Mouse (Mus musculus): ENCODE measurements around the gene Tgfbrap1. TPM values are rescaled to one million over a fixed set of nuclear protein-coding genes. Genes with fewer than 3 reads are reported as not detected.

The Tgfbrap1 gene
- total and polyA plus RNA-seq, 2 experiments from 2014 or later = 15.8 to 39.3 TPM

GRCm38 (mm10) chr1:43090418-43090817, 8.0 kb downstream of the Tgfbrap1 start:
- Histone ChIP-seq H3K4me2 (ENCODE audit: low read depth) (no peak overlapping the region), H3K36me3 (ENCODE audit: insufficient read depth) (no peaks in the 10 kb centered on the region)
- WGBS = 72% methylated on average over 1 of the region's 1 CpGs

GRCm38 (mm10) chr1:43082946-43083345, 15.5 kb downstream of the Tgfbrap1 start:
- Histone ChIP-seq H3K9ac (no peak overlapping the region), H3K36me3 (ENCODE audit: insufficient read depth) (0 out of 2 replicates have a peak, but pooled peaks cover 3% of the 10 kb centered on the region), H3K27me3 (ENCODE audit: insufficient read depth, low read length) (no peaks in the 10 kb centered on the region), H3K9me3 (ENCODE audit: low read length) (no peaks in the 10 kb centered on the region), H3K4me2 (ENCODE audit: low read depth) (no peak overlapping the region), H3K27ac (ENCODE audit: low read depth, low read length) (no peak overlapping the region), H3K4me1 (ENCODE audit: insufficient read depth) (no peaks in the 10 kb centered on the region), H3K4me3 (ENCODE audit: low read depth, low read length) (no peak overlapping the region)
- DNase-seq (no peak), ATAC-seq (no peak)
- no peak for TF ChIP-seq CTCF (IDR thresholded peaks at IDR 0.05; ENCODE audit: low read depth)
- WGBS = 90% methylated on average over 5 of the region's 5 CpGs

More at GRCm38 (mm10) chr1:43090418-43090817, 8.0 kb downstream of the Tgfbrap1 start:
- Histone ChIP-seq H3K27me3 (ENCODE audit: insufficient read depth, low read length) (no peaks in the 10 kb centered on the region), H3K9me3 (ENCODE audit: low read length) (no peaks in the 10 kb centered on the region), H3K27ac (ENCODE audit: low read depth, low read length) (no peak overlapping the region), H3K4me3 (ENCODE audit: low read depth, low read length) (no peak overlapping the region), H3K4me1 (ENCODE audit: insufficient read depth) (peaks cover 3% of the 10 kb centered on the region; the same call in 1 of the 2 replicates), H3K9ac (no peak overlapping the region)
- DNase-seq (no peak), ATAC-seq (no peak)
- no peak for TF ChIP-seq CTCF (IDR thresholded peaks at IDR 0.05; ENCODE audit: low read depth)

GRCm38 (mm10) chr1:43078124-43078523, 20.3 kb downstream of the Tgfbrap1 start:
- no peak for TF ChIP-seq CTCF (IDR thresholded peaks at IDR 0.05; ENCODE audit: low read depth)

GRCm38 (mm10) chr1:43074791-43075190, 23.6 kb downstream of the Tgfbrap1 start:
- Histone ChIP-seq H3K27me3 (ENCODE audit: insufficient read depth, low read length) (no peaks in the 10 kb centered on the region), H3K36me3 (ENCODE audit: insufficient read depth) (peaks cover 31% of the 10 kb centered on the region), H3K4me3 (ENCODE audit: low read depth, low read length) (no peak overlapping the region), H3K27ac (ENCODE audit: low read depth, low read length) (no peak overlapping the region), H3K9ac (no peak overlapping the region), H3K4me2 (ENCODE audit: low read depth) (no peak overlapping the region), H3K9me3 (ENCODE audit: low read length) (no peaks in the 10 kb centered on the region), H3K4me1 (ENCODE audit: insufficient read depth) (no peaks in the 10 kb centered on the region)
- WGBS = 77% methylated on average over 2 of the region's 2 CpGs
- ATAC-seq = no peak
- TF ChIP-seq CTCF (IDR thresholded peaks at IDR 0.05; ENCODE audit: low read depth) = no peak
- DNase-seq = no peak

More at GRCm38 (mm10) chr1:43078124-43078523, 20.3 kb downstream of the Tgfbrap1 start:
- Histone ChIP-seq H3K9me3 (ENCODE audit: low read length) (no peaks in the 10 kb centered on the region), H3K4me3 (ENCODE audit: low read depth, low read length) (no peak overlapping the region), H3K27me3 (ENCODE audit: insufficient read depth, low read length) (no peaks in the 10 kb centered on the region), H3K4me2 (ENCODE audit: low read depth) (no peak overlapping the region), H3K9ac (no peak overlapping the region), H3K4me1 (ENCODE audit: insufficient read depth) (no peaks in the 10 kb centered on the region), H3K27ac (ENCODE audit: low read depth, low read length) (no peak overlapping the region), H3K36me3 (ENCODE audit: insufficient read depth) (peaks cover 22% of the 10 kb centered on the region)
- DNase-seq = no peak
- 88% methylated on average over 2 of the region's 2 CpGs for WGBS
- ATAC-seq = no peak

- WGBS = 78% methylated on average over 1 of the region's 1 CpGs
- no peak overlapping the region for H3K4me2 ChIP-seq (ENCODE audit: low read depth)
- no peak for TF ChIP-seq CTCF (IDR thresholded peaks at IDR 0.05; ENCODE audit: low read depth)
Measured at GRCm38 (mm10) chr1:43072561-43072960, 25.9 kb downstream of the Tgfbrap1 start.

GRCm38 (mm10) chr1:43072028-43072427, 26.4 kb downstream of the Tgfbrap1 start:
- no peak overlapping the region for H3K9ac ChIP-seq
- no peaks in the 10 kb centered on the region for H3K27me3 ChIP-seq (ENCODE audit: insufficient read depth, low read length)
- H3K4me2 ChIP-seq (ENCODE audit: low read depth) = no peak overlapping the region
- ATAC-seq (peak; percentile 34; the same call in 1 of the 2 replicates), DNase-seq (no peak)
- H3K27ac ChIP-seq (ENCODE audit: low read depth, low read length) = no peak overlapping the region
- no peaks in the 10 kb centered on the region for H3K4me1 ChIP-seq (ENCODE audit: insufficient read depth)
- peaks cover 42% of the 10 kb centered on the region for H3K36me3 ChIP-seq (ENCODE audit: insufficient read depth)
- WGBS = 66% methylated on average over 8 of the region's 8 CpGs
- H3K4me3 ChIP-seq (ENCODE audit: low read depth, low read length) = no peak overlapping the region
- H3K9me3 ChIP-seq (ENCODE audit: low read length) = no peaks in the 10 kb centered on the region
- TF ChIP-seq CTCF (IDR thresholded peaks at IDR 0.05; ENCODE audit: low read depth) = no peak

More at GRCm38 (mm10) chr1:43072561-43072960, 25.9 kb downstream of the Tgfbrap1 start:
- Histone ChIP-seq H3K4me3 (ENCODE audit: low read depth, low read length) (no peak overlapping the region), H3K36me3 (ENCODE audit: insufficient read depth) (peaks cover 37% of the 10 kb centered on the region), H3K9ac (no peak overlapping the region), H3K27me3 (ENCODE audit: insufficient read depth, low read length) (no peaks in the 10 kb centered on the region), H3K4me1 (ENCODE audit: insufficient read depth) (no peaks in the 10 kb centered on the region), H3K27ac (ENCODE audit: low read depth, low read length) (no peak overlapping the region), H3K9me3 (ENCODE audit: low read length) (no peaks in the 10 kb centered on the region)
- no peak for ATAC-seq
- DNase-seq = no peak

- H3K36me3 ChIP-seq (ENCODE audit: insufficient read depth) = peaks cover 51% of the 10 kb centered on the region
- no peaks in the 10 kb centered on the region for H3K9me3 ChIP-seq (ENCODE audit: low read length)
- no peak overlapping the region for H3K9ac ChIP-seq
- no peaks in the 10 kb centered on the region for H3K4me1 ChIP-seq (ENCODE audit: insufficient read depth)
- DNase-seq (no peak), ATAC-seq (no peak)
- H3K27ac ChIP-seq (ENCODE audit: low read depth, low read length) = no peak overlapping the region
- H3K27me3 ChIP-seq (ENCODE audit: insufficient read depth, low read length) = no peaks in the 10 kb centered on the region
- 86% methylated on average over 5 of the region's 5 CpGs for WGBS
- no peak overlapping the region for H3K4me3 ChIP-seq (ENCODE audit: low read depth, low read length)
- TF ChIP-seq CTCF (IDR thresholded peaks at IDR 0.05; ENCODE audit: low read depth) = no peak
- H3K4me2 ChIP-seq (ENCODE audit: low read depth) = no peak overlapping the region
Measured at GRCm38 (mm10) chr1:43070726-43071125, 27.7 kb downstream of the Tgfbrap1 start.
